Mouse (Mus musculus): Measurements from ENCODE around the gene Adh6b.
"Not testable (repeated sequence)": the region's sequence is repeated elsewhere in the genome, so short reads cannot be mapped to it uniquely, and the experiment has no call there.

Gene Adh6b

DNA sequence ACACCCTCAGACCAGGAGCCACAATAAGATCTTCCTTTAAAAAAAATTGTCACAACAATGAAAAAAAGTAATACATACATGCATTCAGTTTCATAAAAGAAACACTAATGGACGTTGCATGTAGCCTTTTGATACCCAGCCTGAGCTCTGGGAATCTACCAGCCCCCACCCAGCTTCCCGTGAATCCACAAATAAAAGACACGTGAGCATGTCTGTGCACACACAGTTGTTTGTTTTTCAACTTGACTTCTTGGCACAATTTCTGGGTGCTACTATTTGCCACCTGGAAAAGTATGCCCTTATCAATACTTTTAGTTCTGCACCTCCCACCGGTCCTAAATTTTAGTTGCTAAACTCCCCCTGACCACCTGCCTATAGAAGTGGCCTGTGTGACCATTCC is 19.1 kb downstream of the Adh6b start:
- no peak for DNase-seq (ENCODE audit: low read depth, low spot score)

DNA sequence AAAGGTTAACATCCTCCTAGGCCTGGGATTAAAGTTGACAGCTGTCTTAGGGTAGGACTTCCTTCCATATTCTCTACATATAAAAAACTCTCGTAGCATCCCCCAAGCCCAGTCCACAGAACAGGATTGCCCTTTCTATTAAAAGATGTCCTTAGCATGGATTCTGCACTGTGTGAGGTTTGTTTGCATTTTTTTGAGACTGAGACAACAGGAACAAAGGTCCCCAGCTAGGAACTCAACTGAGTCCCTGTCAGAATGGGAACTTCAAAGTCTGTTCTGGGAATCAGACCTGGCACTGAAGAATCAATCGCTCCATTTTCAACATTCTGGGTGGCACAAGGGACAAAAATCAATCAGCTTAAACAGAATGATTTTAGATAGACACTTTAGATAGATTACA is 21.3 kb downstream of the Adh6b start:
- no peak for DNase-seq (ENCODE audit: low read depth, low spot score)

DNA sequence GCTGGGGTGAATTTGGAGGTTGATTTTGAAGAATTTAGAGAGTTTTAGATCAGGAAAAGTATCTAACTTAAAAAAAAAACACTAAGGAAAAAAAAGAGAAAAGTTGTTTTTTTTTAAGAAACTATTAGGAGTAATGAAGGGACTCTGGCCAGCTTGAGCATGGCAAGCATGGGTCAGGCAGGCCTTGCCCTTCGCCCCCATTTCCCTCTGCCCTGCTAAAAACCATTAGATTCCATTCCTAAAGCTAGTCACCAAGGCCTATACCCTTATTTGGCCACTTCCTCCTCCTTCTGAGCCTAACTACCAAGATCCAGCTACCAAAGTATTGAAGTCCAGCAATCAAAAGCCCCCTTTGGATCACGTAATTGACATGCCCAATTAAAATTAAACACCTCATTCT is 24.6 kb downstream of the Adh6b start:
- no peak for DNase-seq (ENCODE audit: low read depth, low spot score)

DNA sequence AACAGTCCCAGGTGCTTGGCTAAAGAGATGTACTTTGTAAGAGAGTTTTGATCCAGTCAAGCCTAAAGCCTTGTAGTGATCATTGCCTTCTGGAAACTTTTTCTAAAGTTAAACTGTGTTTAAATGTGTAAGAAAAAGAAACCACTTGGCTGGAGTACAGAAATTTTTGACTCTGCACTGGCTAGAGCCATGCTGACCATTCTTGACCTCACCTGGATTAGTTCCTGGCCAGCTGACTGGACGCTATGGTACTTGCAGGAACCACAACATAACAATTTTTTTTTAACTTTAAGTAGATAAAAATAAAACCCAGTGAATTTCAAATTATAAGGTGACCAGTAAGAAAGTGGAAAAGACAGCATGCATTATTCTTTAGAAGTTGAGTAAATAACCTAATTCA is 28.0 kb downstream of the Adh6b start:
- DNase-seq (ENCODE audit: low read depth, low spot score): no peak

DNA sequence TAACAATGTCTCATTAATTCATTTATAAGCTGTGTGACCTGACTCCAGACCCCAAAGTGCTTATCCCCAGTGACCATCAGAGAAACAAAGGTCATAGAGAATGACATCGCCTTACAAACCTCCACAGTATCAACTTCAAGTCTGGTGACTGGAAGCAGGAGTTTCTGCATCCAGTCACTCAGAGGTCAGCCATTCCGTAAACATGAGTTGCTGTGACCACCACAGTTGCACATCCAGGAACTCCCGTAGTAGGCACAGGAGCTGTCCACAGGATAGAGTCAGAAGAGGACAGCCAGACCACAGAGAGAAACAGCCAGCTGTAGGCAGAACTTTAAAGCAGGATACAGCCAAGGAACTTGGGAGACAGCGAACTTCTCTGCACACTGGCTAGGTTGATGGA is 28.7 kb downstream of the Adh6b start:
- not testable (repeated sequence) for DNase-seq (ENCODE audit: low read depth, low spot score)

DNA sequence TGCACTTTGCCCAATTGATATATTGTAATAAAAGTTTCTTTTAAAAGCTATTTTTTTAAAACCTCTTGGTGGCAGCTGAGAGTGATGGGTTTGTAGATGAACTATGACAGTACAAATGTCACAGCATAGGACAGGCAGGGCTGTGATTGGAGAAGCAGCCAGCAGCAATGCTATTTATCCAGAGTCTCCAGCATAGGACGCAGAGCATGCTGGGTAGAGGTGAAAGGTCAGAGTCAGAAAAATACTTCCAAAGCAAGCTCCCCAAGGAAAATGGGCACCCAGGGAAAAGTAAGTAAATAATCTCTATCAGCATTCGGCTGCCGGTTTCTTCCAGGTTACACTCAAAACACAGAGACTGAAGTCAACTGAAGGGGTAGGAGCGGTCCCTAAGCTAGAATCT is 32.3 kb downstream of the Adh6b start:
- no peak for DNase-seq (ENCODE audit: low read depth, low spot score)

DNA sequence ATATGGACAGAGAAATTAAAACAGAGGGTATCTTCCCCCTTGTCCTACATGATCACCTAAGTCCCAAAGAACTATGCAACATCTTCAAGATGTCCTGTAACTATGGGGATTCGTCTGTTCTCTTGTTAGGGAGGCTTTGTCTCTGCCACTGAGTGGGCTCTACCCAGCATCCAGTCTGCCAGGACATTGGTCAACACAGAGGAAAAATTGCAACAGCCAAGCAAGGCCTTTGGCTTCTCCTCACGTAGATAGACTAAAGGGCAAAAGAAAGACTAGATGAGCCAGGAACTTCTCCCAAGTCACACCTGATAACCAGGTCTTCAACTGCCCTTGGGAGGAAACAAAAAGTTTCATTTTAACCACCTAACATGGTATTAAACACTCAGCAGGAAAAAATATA is 33.6 kb downstream of the Adh6b start:
- no peak for DNase-seq (ENCODE audit: low read depth, low spot score)

DNA sequence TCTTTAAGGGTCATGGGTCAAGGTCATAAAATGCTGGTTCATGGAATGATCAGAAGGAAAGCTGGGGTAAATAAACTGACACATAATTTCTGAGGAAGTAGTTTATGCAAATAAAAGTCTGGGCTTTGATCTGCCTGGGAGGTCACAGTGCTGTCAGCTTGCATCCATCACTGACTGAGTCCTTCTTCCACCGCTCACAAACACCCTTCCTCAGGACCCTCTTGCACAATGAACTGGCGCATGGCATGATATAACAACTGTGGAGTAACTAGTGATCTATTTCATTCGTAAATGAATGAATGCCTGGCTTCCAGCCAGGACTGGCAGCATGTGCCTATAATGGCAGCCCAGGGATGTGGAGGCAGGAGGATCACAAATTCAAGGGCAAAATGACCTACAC is 39.6 kb downstream of the Adh6b start:
- peak; percentile 37 for DNase-seq (ENCODE audit: low read depth, low spot score)

DNA sequence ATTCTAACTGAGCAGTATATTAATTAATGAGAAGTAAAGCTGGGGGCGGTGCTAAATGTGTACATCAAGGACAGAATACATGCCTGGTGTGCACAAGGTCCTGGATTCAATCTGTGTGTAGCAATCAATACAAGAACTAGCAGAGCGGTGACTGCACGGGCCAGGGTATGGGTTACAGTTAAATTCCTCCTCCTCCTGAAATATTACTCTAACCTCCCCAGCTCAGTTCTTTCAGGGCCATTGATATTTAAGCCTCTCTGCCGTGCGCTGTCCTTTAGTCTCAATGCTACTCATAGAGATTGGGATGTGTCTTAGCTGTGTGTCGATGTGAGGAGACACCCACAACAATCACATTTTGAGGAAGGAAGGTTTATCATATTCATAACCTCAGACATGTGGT is 45.6 kb downstream of the Adh6b start:
- DNase-seq (ENCODE audit: low read depth, low spot score): no peak

DNA sequence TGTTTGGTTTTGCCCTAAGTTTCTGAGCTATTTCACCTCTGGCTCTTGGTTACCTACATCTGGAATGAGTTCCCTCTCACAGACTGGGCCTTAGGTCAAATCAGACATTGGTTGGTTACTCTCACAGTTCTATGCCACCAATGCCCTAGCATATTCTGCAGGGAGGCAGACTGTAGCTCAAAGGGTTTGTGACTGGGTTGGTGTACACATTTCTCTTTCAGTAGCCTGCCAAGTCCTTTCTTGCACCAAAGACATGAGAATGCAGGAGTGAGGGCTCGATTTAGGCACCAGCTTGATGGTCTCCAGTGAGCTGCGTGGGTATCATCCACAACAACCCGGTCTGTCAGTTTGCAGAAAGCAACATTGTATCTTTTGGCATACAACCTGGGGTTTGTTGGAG is 63.3 kb downstream of the Adh6b start:
- DNase-seq (ENCODE audit: low read depth, low spot score): no peak

DNA sequence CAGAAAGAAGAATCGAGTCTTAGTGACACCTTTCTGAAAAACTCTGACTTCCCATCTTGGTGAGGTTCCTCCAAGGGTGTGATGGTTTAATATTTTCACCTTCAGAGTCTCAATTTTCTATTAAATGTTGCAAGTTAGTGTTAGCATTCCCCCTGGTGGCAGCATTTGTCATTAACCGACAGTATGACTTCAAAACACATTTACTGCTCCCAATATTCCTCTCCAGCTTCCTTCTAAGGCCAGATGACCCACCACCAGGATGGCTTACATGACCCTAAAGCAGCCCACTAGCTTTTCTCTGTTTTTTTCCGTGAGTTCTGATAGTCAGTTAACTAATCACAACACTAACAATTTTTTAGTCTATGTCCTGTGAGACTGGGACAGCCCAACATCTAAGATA is 63.8 kb downstream of the Adh6b start:
- peak; percentile 32 for DNase-seq (ENCODE audit: low read depth, low spot score)

DNA sequence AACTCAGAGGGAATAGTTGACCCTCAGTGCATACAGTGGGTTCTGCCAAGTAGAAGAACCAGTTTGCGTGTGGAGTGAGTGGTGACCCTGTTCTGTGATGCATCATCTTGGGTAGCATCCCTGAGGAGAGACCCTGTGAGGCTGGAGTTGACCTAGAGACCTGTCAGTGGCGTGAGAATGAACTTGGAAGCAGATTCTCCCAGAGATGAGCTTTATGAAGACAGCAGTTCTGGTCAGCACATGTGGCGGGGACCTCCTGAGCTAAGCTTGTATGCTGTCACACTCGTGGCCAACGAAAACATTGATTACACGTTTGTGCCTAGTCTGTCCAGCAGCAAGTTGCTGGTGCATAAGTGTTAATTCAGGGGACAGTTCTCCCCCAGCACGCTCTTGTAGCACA is 64.3 kb downstream of the Adh6b start:
- DNase-seq (ENCODE audit: low read depth, low spot score): no peak

DNA sequence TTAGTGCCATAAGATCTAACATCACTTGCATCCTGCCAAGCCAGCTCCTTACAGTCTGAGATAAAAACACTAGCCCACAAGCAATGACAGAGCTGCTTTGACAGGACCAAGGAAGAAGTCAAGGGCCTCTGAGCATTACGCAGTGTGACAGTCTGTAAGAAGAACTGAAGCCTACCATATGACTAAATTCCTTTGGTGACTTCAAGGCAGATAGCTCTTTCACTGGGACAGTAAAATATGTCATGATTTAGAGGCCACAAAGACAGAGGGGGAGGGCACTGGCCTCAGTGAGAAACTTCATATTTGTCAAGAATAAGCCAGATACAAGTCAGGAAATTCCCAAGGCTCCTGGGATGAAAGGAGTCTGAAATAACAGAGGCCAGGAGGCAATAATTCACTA is 66.3 kb downstream of the Adh6b start:
- peak; percentile 12 for DNase-seq (ENCODE audit: low read depth, low spot score)
